Mouse (Mus musculus) CH12.LX (cell line): Measurements from ENCODE around the gene Urm1. TPM values are rescaled to one million over a fixed set of nuclear protein-coding genes. Genes with fewer than 3 reads are reported as not detected.

ENCODE experiments used
- DNase-seq: peaks from one replicate; pipeline ENCODE4 v3.0.0-alpha.2; 2013; ENCODE audit errors: extremely low read depth
- H3K27ac ChIP-seq: 2 replicates; pipeline ENCODE4 v1.5.1; 2012; ENCODE audit warnings: low read depth, mild to moderate bottlenecking, control low read depth, moderate library complexity; ENCODE audit not compliant: insufficient read depth
- H3K27me3 ChIP-seq: replicated peaks from 2 replicates; pipeline ENCODE3; 2012; ENCODE audit warnings: inconsistent platforms
- H3K36me3 ChIP-seq, 2 experiments: replicated peaks in 1 of 2; 2 replicates each; pipeline versions ENCODE3 to v1.6.1; 2012; ENCODE audit warnings: inconsistent platforms in 1 of 2, low read length in 1 of 2, mild to moderate bottlenecking in 1 of 2, mixed read lengths in 1 of 2, moderate library complexity in 1 of 2; ENCODE audit not compliant: control insufficient read depth in 1 of 2, insufficient read depth in 1 of 2
- H3K4me1 ChIP-seq, 2 experiments: 2 replicates each; pipeline ENCODE4 v1.6.1; 2012; ENCODE audit warnings: inconsistent platforms in 1 of 2, moderate library complexity in 1 of 2; ENCODE audit not compliant: insufficient read depth in 2 of 2, control insufficient read depth in 1 of 2
- H3K4me2 ChIP-seq: 2 replicates; pipeline ENCODE4 v1.6.1; 2012; ENCODE audit warnings: low read depth, mild to moderate bottlenecking, control low read depth; ENCODE audit not compliant: poor library complexity, insufficient read depth, severe bottlenecking
- H3K4me3 ChIP-seq, 3 experiments: fragments of 150-350 bp in 1 of 3; sonication (generic) in 1 of 3; replicated peaks in 1 of 3; 2 replicates each; pipeline versions ENCODE3 to v1.5.1; 2011 to 2012; ENCODE audit warnings: low read depth in 2 of 3, low read length in 2 of 3, mild to moderate bottlenecking in 2 of 3, moderate library complexity in 2 of 3, control low read depth in 1 of 3, improper control_type of control experiment in 1 of 3, inconsistent platforms in 1 of 3, mixed read lengths in 1 of 3; ENCODE audit not compliant: poor library complexity in 1 of 3
- H3K79me2 ChIP-seq: replicated peaks from 2 replicates; pipeline ENCODE4 v1.6.1; 2012; ENCODE audit warnings: mild to moderate bottlenecking, moderate library complexity; ENCODE audit not compliant: control insufficient read depth, poor library complexity, insufficient read depth, severe bottlenecking; ENCODE audit errors: extremely low read depth
- H3K9ac ChIP-seq: 2 replicates; pipeline ENCODE4 v1.6.1; 2012; ENCODE audit warnings: low read depth, mild to moderate bottlenecking, control low read depth, moderate library complexity; ENCODE audit not compliant: insufficient read depth
- H3K9me3 ChIP-seq: replicated peaks from 2 replicates; pipeline ENCODE3; 2012; ENCODE audit warnings: low read length, inconsistent platforms, mixed read lengths
- BHLHE40 ChIP-seq: IDR thresholded peaks from 2 replicates; pipeline ENCODE4 v1.6.1; 2011; ENCODE audit warnings: mild to moderate bottlenecking, low read depth, low read length, improper control_type of control experiment
- CHD2 ChIP-seq: IDR thresholded peaks from 2 replicates; pipeline ENCODE4 v1.6.1; 2011; ENCODE audit warnings: low read length, improper control_type of control experiment
- CTCF ChIP-seq, 2 experiments: IDR thresholded peaks in 1 of 2; conservative IDR thresholded peaks in 1 of 2; 2 replicates each; pipeline ENCODE4 v1.5.1; 2011 to 2012; ENCODE audit warnings: low read depth in 2 of 2, low read length in 2 of 2, improper control_type of control experiment in 1 of 2, inconsistent platforms in 1 of 2, mild to moderate bottlenecking in 1 of 2, moderate library complexity in 1 of 2
- E2F4 ChIP-seq: IDR thresholded peaks from 2 replicates; pipeline ENCODE4 v1.6.1; 2011; ENCODE audit warnings: low read depth, low read length, improper control_type of control experiment; ENCODE audit not compliant: insufficient replicate concordance
- HCFC1 ChIP-seq: IDR thresholded peaks from 2 replicates; pipeline ENCODE4 v1.6.1; 2012; ENCODE audit warnings: low read depth, mild to moderate bottlenecking, inconsistent platforms, low read length, improper control_type of control experiment
- IRF4 ChIP-seq: IDR thresholded peaks from 2 replicates; pipeline ENCODE4 v1.6.1; 2014; ENCODE audit warnings: low read depth, mild to moderate bottlenecking, inconsistent platforms, low read length, improper control_type of control experiment
- JUND ChIP-seq: conservative IDR thresholded peaks from 2 replicates; pipeline ENCODE4 v1.6.1; 2011; ENCODE audit warnings: low read depth, low read length, improper control_type of control experiment
- KAT2A ChIP-seq: IDR thresholded peaks from 2 replicates; pipeline ENCODE4 v1.6.1; 2012; ENCODE audit warnings: low read length, improper control_type of control experiment, inconsistent platforms; ENCODE audit not compliant: insufficient replicate concordance
- MXI1 ChIP-seq: IDR thresholded peaks from 2 replicates; pipeline ENCODE4 v1.6.1; 2011; ENCODE audit warnings: mild to moderate bottlenecking, low read depth, low read length, improper control_type of control experiment
- MYC ChIP-seq: IDR thresholded peaks from 2 replicates; pipeline ENCODE4 v1.6.1; 2011; ENCODE audit warnings: low read depth, mild to moderate bottlenecking, improper control_type of control experiment, low read length
- NELFE ChIP-seq: IDR thresholded peaks from 2 replicates; pipeline ENCODE4 v1.6.1; 2011; ENCODE audit warnings: low read depth, low read length, improper control_type of control experiment
- NRF1 ChIP-seq: IDR thresholded peaks from 2 replicates; pipeline ENCODE4 v1.6.1; 2014; ENCODE audit warnings: low read depth, mild to moderate bottlenecking, inconsistent platforms, low read length, improper control_type of control experiment, moderate library complexity
- PAX5 ChIP-seq: IDR thresholded peaks from 2 replicates; pipeline ENCODE4 v1.6.1; 2012; ENCODE audit warnings: low read length, inconsistent platforms, mixed read lengths
- POLR2A ChIP-seq: IDR thresholded peaks from 2 replicates; pipeline ENCODE4 v1.6.1; 2011; ENCODE audit warnings: low read depth, mild to moderate bottlenecking, improper control_type of control experiment, low read length
- RCOR1 ChIP-seq: conservative IDR thresholded peaks from 2 replicates; pipeline ENCODE4 v1.6.1; 2012; ENCODE audit warnings: low read depth, mild to moderate bottlenecking, inconsistent platforms, low read length, improper control_type of control experiment
- SMC3 ChIP-seq: IDR thresholded peaks from 2 replicates; pipeline ENCODE4 v1.6.1; 2011; ENCODE audit warnings: low read depth, low read length, improper control_type of control experiment
- TBP ChIP-seq: conservative IDR thresholded peaks from 2 replicates; pipeline ENCODE4 v1.6.1; 2011; ENCODE audit warnings: low read depth, low read length, improper control_type of control experiment
- USF1 ChIP-seq: IDR thresholded peaks from 2 replicates; pipeline ENCODE4 v1.6.1; 2014; ENCODE audit warnings: low read depth, mild to moderate bottlenecking, inconsistent platforms, low read length, improper control_type of control experiment
- USF2 ChIP-seq: conservative IDR thresholded peaks from 2 replicates; pipeline ENCODE4 v1.6.1; 2011; ENCODE audit warnings: low read depth, low read length, improper control_type of control experiment
- ZKSCAN1 ChIP-seq: IDR thresholded peaks from 2 replicates; pipeline ENCODE4 v1.6.1; 2012; ENCODE audit warnings: low read depth, inconsistent platforms, low read length, improper control_type of control experiment, borderline replicate concordance
- ZNF384 ChIP-seq: IDR thresholded peaks from 2 replicates; pipeline ENCODE4 v1.6.1; 2012; ENCODE audit warnings: low read depth, low read length, improper control_type of control experiment, inconsistent platforms
- dilution Hi-C: fragments of 300-500 bp; cut with MboI; formaldehyde crosslinking; loops from 2 replicates; pipeline ENCODE4 v1.14.3; 2020; ENCODE audit warnings: low sequenced_read_pairs; ENCODE audit not compliant: extremely low pct_unique_long_range_greater_than_20kb, extremely low pct_ligation_motif_present
- in situ Hi-C: fragments of 300-500 bp; cut with MboI; formaldehyde crosslinking; loops from 3 replicates; pipeline ENCODE4 v1.14.3; 2019; ENCODE audit warnings: low sequenced_read_pairs, low pct_ligation_motif_present, low pct_unique_long_range_greater_than_20kb, mixed read lengths
- polyA plus RNA-seq: library from polyadenylated mRNA; unstranded; fragments of >175 nt; gene quantifications from 2 replicates; pipeline ENCODE4 v1.2.1, GENCODE M21; 2012; ENCODE audit warnings: low read depth; ENCODE audit not compliant: insufficient read length
- total RNA-seq, 2 experiments: library from RNA; depleted of rRNA; stranded (reverse); fragments of 300-350 nt in 1 of 2; fragments of >200 nt in 1 of 2; gene quantifications; 2 replicates each; pipeline ENCODE4 v1.2.3; 2012 to 2014

Urm1 gene
- total and polyA plus RNA-seq, 3 experiments = 25.6 to 31.9 (median 29.2) TPM

- TF ChIP-seq RCOR1 (no peak), USF1 (no peak), SMC3 (no peak), POLR2A (no peak), HCFC1 (no peak), ZNF384 (no peak), MXI1 (no peak), CHD2 (no peak), PAX5 (no peak), TBP (no peak), IRF4 (no peak), MYC (no peak), USF2 (no peak), CTCF (conservative IDR thresholded peaks at IDR 0.05 in 1 of 2, IDR thresholded peaks at IDR 0.05 in 1 of 2; ENCODE audit: low read depth in 2 of 2, low read length in 2 of 2) (no peak)
- TF ChIP-seq, all 38 proteins: peak for 0
- in situ Hi-C loops = no loop called here
These were observed 19.6 kb downstream of the Urm1 start for GRCm38 (mm10) chr2:29839460-29839859.

GRCm38 (mm10) chr2:29843231-29844105, 23.6 kb downstream of the Urm1 start:
- peaks cover 49 to 94% of the 10 kb centered on the region in 2 experiments for H3K36me3 ChIP-seq
- dilution Hi-C loops = no loop called here
- H3K4me2 ChIP-seq = no peak overlapping the region

More at GRCm38 (mm10) chr2:29839460-29839859, 19.6 kb downstream of the Urm1 start:
- no peaks in the 10 kb centered on the region; the same call in 1 of the 2 replicates for H3K79me2 ChIP-seq
- H3K27ac ChIP-seq = no peak overlapping the region
- H3K4me3 ChIP-seq = no peak overlapping the region
- no peak overlapping the region for H3K9ac ChIP-seq
- dilution Hi-C loops = no loop called here
- no peak for DNase-seq
- H3K4me2 ChIP-seq = no peak overlapping the region
- H3K36me3 ChIP-seq = peaks cover 57 to 94% of the 10 kb centered on the region in 2 experiments
- peaks cover 0 to 10% of the 10 kb centered on the region in 2 experiments; a peak in 1 of 4 replicates for H3K4me1 ChIP-seq
- no peaks in the 10 kb centered on the region for H3K9me3 ChIP-seq
- no peaks in the 10 kb centered on the region for H3K27me3 ChIP-seq

More at GRCm38 (mm10) chr2:29843231-29844105, 23.6 kb downstream of the Urm1 start:
- Histone ChIP-seq H3K9me3 (no peaks in the 10 kb centered on the region), H3K4me1 (peaks cover 0 to 10% of the 10 kb centered on the region in 2 experiments; a peak in 1 of 4 replicates), H3K9ac (no peak overlapping the region), H3K27ac (no peak overlapping the region), H3K4me3 (no peak overlapping the region), H3K79me2 (no peaks in the 10 kb centered on the region), H3K27me3 (no peaks in the 10 kb centered on the region)
- no peak for TF ChIP-seq HCFC1
- TF ChIP-seq CHD2 = no peak
- TF ChIP-seq CTCF (conservative IDR thresholded peaks at IDR 0.05 in 1 of 2, IDR thresholded peaks at IDR 0.05 in 1 of 2; ENCODE audit: low read depth in 2 of 2, low read length in 2 of 2) = no peak
- no peak for TF ChIP-seq KAT2A
- no peak for TF ChIP-seq NELFE
- TF ChIP-seq NRF1 = no peak
- no peak for TF ChIP-seq ZNF384
- TF ChIP-seq TBP = no peak
- no peak for TF ChIP-seq JUND
- no peak for TF ChIP-seq E2F4
- no peak for TF ChIP-seq BHLHE40
- no peak for TF ChIP-seq ZKSCAN1
- no peak for DNase-seq
- in situ Hi-C loops = no loop called here
